Mouse (Mus musculus): ENCODE results near the gene Naxd. TPM values are rescaled to one million over a fixed set of nuclear protein-coding genes. Genes with fewer than 3 reads are reported as not detected.

Naxd gene
- total and polyA plus RNA-seq, 2 experiments from 2014 or later: 115 to 125 TPM

- H3K9ac ChIP-seq (replicated peaks; ENCODE audit: low read length): no peak overlapping the region
- H3K27me3 ChIP-seq (ENCODE audit: insufficient read depth, low read length): no peaks in the 10 kb centered on the region
- WGBS: 69% methylated on average over 6 of the region's 6 CpGs
- no peak overlapping the region for H3K4me2 ChIP-seq (ENCODE audit: low read depth, low read length)
- ATAC-seq (no peak), DNase-seq (ENCODE audit: low spot score) (peak; percentile 49)
- no peak overlapping the region for H3K27ac ChIP-seq
- no peaks in the 10 kb centered on the region for H3K9me3 ChIP-seq (ENCODE audit: low read length)
- H3K4me3 ChIP-seq (ENCODE audit: low read length): no peak overlapping the region
- peaks cover 79% of the 10 kb centered on the region for H3K36me3 ChIP-seq (ENCODE audit: insufficient read depth, low read length)
- TF ChIP-seq CTCF (IDR thresholded peaks at IDR 0.05; ENCODE audit: low read depth): peak; percentile 71
- H3K4me1 ChIP-seq (ENCODE audit: insufficient read depth, low read length): no peaks in the 10 kb centered on the region
These were observed 9.5 kb downstream of the Naxd start for GRCm38 (mm10) chr8:11506802-11507201.

- Histone ChIP-seq H3K4me3 (ENCODE audit: low read length) (no peak overlapping the region), H3K27me3 (ENCODE audit: insufficient read depth, low read length) (no peaks in the 10 kb centered on the region), H3K4me2 (ENCODE audit: low read depth, low read length) (no peak overlapping the region), H3K9ac (replicated peaks; ENCODE audit: low read length) (no peak overlapping the region), H3K4me1 (ENCODE audit: insufficient read depth, low read length) (no peaks in the 10 kb centered on the region), H3K27ac (no peak overlapping the region), H3K9me3 (ENCODE audit: low read length) (no peaks in the 10 kb centered on the region), H3K36me3 (ENCODE audit: insufficient read depth, low read length) (peaks cover 92% of the 10 kb centered on the region)
- 84% methylated on average over 10 of the region's 10 CpGs for WGBS
- no peak for TF ChIP-seq CTCF (IDR thresholded peaks at IDR 0.05; ENCODE audit: low read depth)
- DNase-seq (ENCODE audit: low spot score): no peak
- no peak for ATAC-seq
These were observed 11.6 kb downstream of the Naxd start for GRCm38 (mm10) chr8:11508880-11509279.

DNA sequence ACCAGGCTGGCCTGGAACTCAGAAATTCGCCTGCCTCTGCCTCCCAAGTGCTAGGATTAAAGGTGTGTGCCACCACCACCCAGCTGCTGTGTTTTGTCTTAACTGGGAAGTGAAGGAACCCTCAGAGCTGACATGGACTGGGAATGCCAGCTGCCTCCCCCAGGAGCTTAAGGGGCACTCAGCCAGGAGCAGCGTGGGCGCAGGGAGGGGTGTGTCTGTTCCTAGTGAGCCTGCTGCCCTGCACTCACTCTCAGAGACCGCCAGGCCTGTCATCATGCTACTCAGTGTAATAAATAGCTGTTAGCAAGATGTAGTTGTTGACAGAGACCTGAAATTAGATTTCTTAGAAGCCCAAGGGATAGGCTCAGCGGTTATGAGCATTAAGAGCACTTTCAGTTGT is 13.7 kb downstream of the Naxd start:
- no peaks in the 10 kb centered on the region for H3K9me3 ChIP-seq (ENCODE audit: low read length)
- peaks cover 84% of the 10 kb centered on the region for H3K36me3 ChIP-seq (ENCODE audit: insufficient read depth, low read length)
- TF ChIP-seq CTCF (IDR thresholded peaks at IDR 0.05; ENCODE audit: low read depth): no peak
- ATAC-seq (no peak), DNase-seq (ENCODE audit: low spot score) (no peak)
- H3K4me2 ChIP-seq (ENCODE audit: low read depth, low read length): no peak overlapping the region
- no peak overlapping the region for H3K9ac ChIP-seq (replicated peaks; ENCODE audit: low read length)
- 76% methylated on average over 5 of the region's 5 CpGs for WGBS
- no peaks in the 10 kb centered on the region for H3K4me1 ChIP-seq (ENCODE audit: insufficient read depth, low read length)
- H3K4me3 ChIP-seq (ENCODE audit: low read length): no peak overlapping the region
- no peak overlapping the region for H3K27ac ChIP-seq
- H3K27me3 ChIP-seq (ENCODE audit: insufficient read depth, low read length): no peaks in the 10 kb centered on the region

GRCm38 (mm10) chr8:11512711-11513110 is 15.4 kb downstream of the Naxd start:
- WGBS: 91% methylated on average over 9 of the region's 9 CpGs

DNA sequence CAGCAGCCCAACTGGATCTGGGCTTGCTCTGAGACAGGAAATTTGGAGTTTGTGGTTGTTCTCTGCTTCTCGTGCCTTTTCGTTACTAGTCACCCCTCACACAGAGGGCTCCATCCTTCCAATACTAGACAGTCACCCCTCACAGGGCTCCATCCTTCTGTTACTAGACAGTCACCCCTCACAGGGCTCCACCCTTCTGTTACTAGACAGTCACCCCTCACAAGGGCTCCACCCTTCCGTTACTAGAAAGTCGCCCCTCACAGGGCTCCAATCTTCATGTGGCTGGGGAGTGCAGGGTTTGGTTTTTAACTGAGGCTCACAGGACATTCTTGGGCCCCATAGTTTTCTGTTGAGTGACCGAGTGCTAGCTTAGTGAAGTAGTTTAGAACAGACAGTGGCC is 15.9 kb downstream of the Naxd start:
- WGBS: 93% methylated on average over 5 of the region's 5 CpGs
- Histone ChIP-seq H3K36me3 (ENCODE audit: insufficient read depth, low read length) (peaks cover 75% of the 10 kb centered on the region), H3K4me3 (ENCODE audit: low read length) (no peak overlapping the region), H3K9ac (replicated peaks; ENCODE audit: low read length) (no peak overlapping the region), H3K27ac (no peak overlapping the region), H3K27me3 (ENCODE audit: insufficient read depth, low read length) (no peaks in the 10 kb centered on the region), H3K4me1 (ENCODE audit: insufficient read depth, low read length) (no peaks in the 10 kb centered on the region), H3K9me3 (ENCODE audit: low read length) (no peaks in the 10 kb centered on the region), H3K4me2 (ENCODE audit: low read depth, low read length) (no peak overlapping the region)
- no peak for ATAC-seq
- TF ChIP-seq CTCF (IDR thresholded peaks at IDR 0.05; ENCODE audit: low read depth): no peak
- DNase-seq (ENCODE audit: low spot score): no peak

More at GRCm38 (mm10) chr8:11512711-11513110, 15.4 kb downstream of the Naxd start:
- H3K4me1 ChIP-seq (ENCODE audit: insufficient read depth, low read length): no peaks in the 10 kb centered on the region
- no peak overlapping the region for H3K9ac ChIP-seq (replicated peaks; ENCODE audit: low read length)
- TF ChIP-seq CTCF (IDR thresholded peaks at IDR 0.05; ENCODE audit: low read depth): no peak
- H3K27ac ChIP-seq: no peak overlapping the region
- H3K4me2 ChIP-seq (ENCODE audit: low read depth, low read length): no peak overlapping the region
- no peaks in the 10 kb centered on the region for H3K9me3 ChIP-seq (ENCODE audit: low read length)
- ATAC-seq: no peak
- DNase-seq (ENCODE audit: low spot score): no peak
- peaks cover 76% of the 10 kb centered on the region for H3K36me3 ChIP-seq (ENCODE audit: insufficient read depth, low read length)
- no peaks in the 10 kb centered on the region for H3K27me3 ChIP-seq (ENCODE audit: insufficient read depth, low read length)
- no peak overlapping the region for H3K4me3 ChIP-seq (ENCODE audit: low read length)

DNA sequence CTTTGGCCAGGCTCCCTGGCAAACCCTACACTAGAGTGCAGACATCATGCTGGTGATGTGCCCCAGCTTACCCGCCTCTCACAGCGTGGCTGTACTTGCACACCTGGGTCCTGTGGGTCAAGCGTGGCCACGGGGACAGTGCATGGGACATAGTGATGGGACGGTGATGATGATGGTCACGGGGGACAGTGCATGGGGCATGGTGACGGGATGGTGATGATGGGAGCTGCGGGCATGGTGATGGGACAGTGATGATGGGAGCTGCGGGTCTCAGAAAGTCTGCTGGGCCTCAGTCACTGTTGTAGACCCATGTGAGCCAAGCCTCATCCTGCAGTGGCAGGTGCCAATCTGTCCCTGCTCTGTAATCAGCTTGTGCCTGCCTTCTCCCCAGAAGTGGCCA is 19.0 kb downstream of the Naxd start:
- DNase-seq (ENCODE audit: low spot score) (no peak), ATAC-seq (0 out of 2 replicates have a peak, but pooled peaks have one; percentile 5)
- 91% methylated on average over 9 of the region's 9 CpGs for WGBS
- H3K4me2 ChIP-seq (ENCODE audit: low read depth, low read length): no peak overlapping the region
- no peaks in the 10 kb centered on the region for H3K4me1 ChIP-seq (ENCODE audit: insufficient read depth, low read length)
- no peak overlapping the region for H3K9ac ChIP-seq (replicated peaks; ENCODE audit: low read length)
- no peaks in the 10 kb centered on the region for H3K27me3 ChIP-seq (ENCODE audit: insufficient read depth, low read length)
- no peaks in the 10 kb centered on the region for H3K9me3 ChIP-seq (ENCODE audit: low read length)
- TF ChIP-seq CTCF (IDR thresholded peaks at IDR 0.05; ENCODE audit: low read depth): no peak
- no peak overlapping the region for H3K27ac ChIP-seq
- H3K36me3 ChIP-seq (ENCODE audit: insufficient read depth, low read length): peaks cover 55% of the 10 kb centered on the region
- H3K4me3 ChIP-seq (ENCODE audit: low read length): no peak overlapping the region

GRCm38 (mm10) chr8:11517366-11518055 is 20.2 kb downstream of the Naxd start:
- DNase-seq (ENCODE audit: low spot score) (no peak), ATAC-seq (no peak)
- Histone ChIP-seq H3K9ac (replicated peaks; ENCODE audit: low read length) (no peak overlapping the region), H3K4me3 (ENCODE audit: low read length) (no peak overlapping the region), H3K36me3 (ENCODE audit: insufficient read depth, low read length) (peaks cover 45% of the 10 kb centered on the region), H3K4me2 (ENCODE audit: low read depth, low read length) (no peak overlapping the region), H3K27me3 (ENCODE audit: insufficient read depth, low read length) (no peaks in the 10 kb centered on the region), H3K4me1 (ENCODE audit: insufficient read depth, low read length) (no peaks in the 10 kb centered on the region), H3K27ac (no peak overlapping the region), H3K9me3 (ENCODE audit: low read length) (no peaks in the 10 kb centered on the region)
- no peak for TF ChIP-seq CTCF (IDR thresholded peaks at IDR 0.05; ENCODE audit: low read depth)
- WGBS: 84% methylated on average over 16 of the region's 16 CpGs

All from hindbrain, postnatal 0 days (tissue).